Mouse (Mus musculus) neural tube, embryonic 13.5 days (tissue): ENCODE data around the gene Magi1. TPM values are rescaled to one million over a fixed set of nuclear protein-coding genes. Genes with fewer than 3 reads are reported as not detected.

Experiments
- ATAC-seq: fragments of 200-750 bp; cut with Nextera tagmentation; 2 replicates; pipeline ENCODE4 v1.8.0; 2017; ENCODE audit warnings: low read depth, mild to moderate bottlenecking, moderate TSS enrichment, moderate library complexity
- H3K27ac ChIP-seq: fragments of 300-500 bp; sonication (generic); replicated peaks from 2 replicates; pipeline ENCODE4 v1.5.1; 2015; ENCODE audit warnings: moderate library complexity, mild to moderate bottlenecking, inconsistent platforms
- H3K27me3 ChIP-seq: fragments of 300-500 bp; sonication (generic); 2 replicates; pipeline ENCODE4 v1.6.1; 2015; ENCODE audit warnings: mild to moderate bottlenecking, inconsistent platforms
- H3K36me3 ChIP-seq: fragments of 300-500 bp; sonication (generic); 2 replicates; pipeline ENCODE4 v1.6.1; 2015; ENCODE audit warnings: mild to moderate bottlenecking, inconsistent platforms
- H3K4me1 ChIP-seq: fragments of 300-500 bp; sonication (generic); replicated peaks from 2 replicates; pipeline ENCODE4 v1.6.1; 2015; ENCODE audit warnings: inconsistent platforms
- H3K4me2 ChIP-seq: fragments of 300-500 bp; sonication (generic); 2 replicates; pipeline ENCODE4 v1.6.1; 2015; ENCODE audit warnings: inconsistent platforms, mild to moderate bottlenecking, moderate library complexity
- H3K4me3 ChIP-seq: fragments of 300-500 bp; sonication (generic); 2 replicates; pipeline ENCODE4 v1.5.1; 2015; ENCODE audit warnings: mild to moderate bottlenecking, inconsistent platforms
- H3K9ac ChIP-seq: fragments of 300-500 bp; sonication (generic); 2 replicates; pipeline ENCODE4 v1.6.1; 2015; ENCODE audit warnings: moderate library complexity, mild to moderate bottlenecking, inconsistent platforms
- H3K9me3 ChIP-seq: fragments of 300-500 bp; sonication (generic); 2 replicates; pipeline ENCODE4 v1.6.1; 2016; ENCODE audit warnings: inconsistent platforms
- WGBS: fragments of 180-500 bp; shearing (Covaris S2); methylation state at CpG from one replicate; pipeline ENCODE4 v1.1.7; 2015; 5-methylcytosine and 5-hydroxymethylcytosine counted together
- polyA plus RNA-seq: library from polyadenylated mRNA; unstranded; fragments of >200 nt; fragmentation: Nextera tagmentation; extraction: Ambion mirVana; gene quantifications from 2 replicates; pipeline ENCODE4 v1.2.1, GENCODE M21; 2015

The Magi1 gene
- polyA plus RNA-seq, 1 experiment from 2014 or later: 20.9 TPM

DNA sequence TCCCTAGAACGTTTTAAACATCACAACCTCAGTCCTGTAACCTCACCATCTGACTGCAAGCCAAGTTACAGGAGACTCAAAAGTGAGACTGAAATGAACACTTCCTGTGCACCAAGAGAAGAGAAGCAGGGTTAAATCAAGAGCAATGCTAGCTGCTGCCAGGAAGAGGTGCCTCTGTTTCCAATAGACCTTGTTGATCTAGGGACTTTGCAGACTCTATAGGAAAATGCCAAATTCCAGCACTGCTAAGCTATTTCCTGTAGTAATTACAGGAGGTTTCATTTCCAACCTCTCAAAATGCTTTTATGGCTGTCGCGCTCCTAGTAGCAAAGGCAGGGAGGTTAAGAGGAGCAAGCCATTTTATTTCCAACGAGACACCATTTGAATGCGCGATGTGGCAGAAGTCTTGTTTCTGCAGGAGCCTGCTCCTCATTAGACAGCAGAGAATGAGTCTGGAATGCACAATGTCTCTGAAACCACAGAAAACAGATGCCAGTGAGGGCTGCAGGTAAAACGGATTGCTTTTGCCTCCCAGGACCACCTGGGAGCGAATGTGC, 222.2 kb downstream of the Magi1 start:
- Histone ChIP-seq H3K4me3 (no peak overlapping the region), H3K9ac (no peak overlapping the region), H3K36me3 (no peaks in the 10 kb centered on the region), H3K27ac (peak overlapping the region; percentile 54), H3K4me1 (peaks cover 9% of the 10 kb centered on the region), H3K4me2 (no peak overlapping the region), H3K9me3 (no peaks in the 10 kb centered on the region), H3K27me3 (no peaks in the 10 kb centered on the region)
- 65% methylated on average over 8 of the region's 8 CpGs for WGBS
- no peak for ATAC-seq

DNA sequence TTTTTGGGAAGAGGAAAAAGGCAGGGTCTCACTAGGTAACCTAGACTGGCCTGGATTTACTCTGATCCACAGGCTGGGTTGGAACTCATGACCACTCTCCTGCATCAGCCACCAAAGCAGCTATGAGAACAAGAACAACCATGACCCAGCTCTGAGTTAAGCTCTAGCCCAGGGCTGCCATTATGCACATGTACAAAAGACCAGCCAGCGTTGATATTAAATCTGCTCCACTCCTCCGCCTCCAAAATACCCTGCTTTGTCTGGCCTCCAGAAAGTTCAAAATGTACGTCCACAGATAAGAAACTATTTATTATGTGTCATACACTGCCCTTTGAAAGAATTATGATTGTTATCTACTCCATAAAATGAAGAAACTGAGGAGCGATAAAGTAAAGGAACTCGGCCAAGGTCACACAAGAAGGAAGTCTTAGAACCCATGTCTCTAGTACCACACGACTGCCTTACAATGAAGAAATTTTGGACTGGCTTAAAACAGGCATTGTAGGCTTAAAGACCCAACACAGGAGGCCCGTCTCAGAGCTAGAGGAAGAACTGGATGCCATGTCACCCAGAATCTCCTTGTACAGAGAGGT, 223.0 kb downstream of the Magi1 start:
- no peaks in the 10 kb centered on the region for H3K36me3 ChIP-seq
- H3K27ac ChIP-seq: no peak overlapping the region
- H3K4me1 ChIP-seq: peaks cover 9% of the 10 kb centered on the region
- H3K9ac ChIP-seq: no peak overlapping the region
- H3K4me3 ChIP-seq: no peak overlapping the region
- no peak for ATAC-seq
- H3K27me3 ChIP-seq: no peaks in the 10 kb centered on the region
- H3K4me2 ChIP-seq: no peak overlapping the region
- H3K9me3 ChIP-seq: no peaks in the 10 kb centered on the region
- 93% methylated on average over 7 of the region's 7 CpGs for WGBS

DNA sequence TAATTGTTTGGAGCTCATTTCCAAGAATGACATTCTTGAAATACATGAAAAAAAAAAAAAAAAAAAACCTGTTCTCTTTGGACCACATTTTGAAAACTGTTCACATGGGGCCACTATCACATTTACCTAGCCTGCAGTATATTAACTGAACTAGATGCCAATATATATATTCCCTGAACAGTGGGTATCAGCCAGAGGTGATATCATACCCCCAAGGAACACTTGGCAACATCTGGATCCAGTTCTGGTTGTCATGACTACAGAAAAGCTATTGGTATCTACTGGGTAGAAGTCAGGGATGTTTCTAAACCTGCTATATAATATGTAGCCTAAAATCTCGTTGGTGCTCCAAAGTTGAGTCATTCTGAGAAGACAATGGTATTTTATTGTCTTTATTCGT, 224.6 kb downstream of the Magi1 start:
- H3K9me3 ChIP-seq: no peaks in the 10 kb centered on the region

DNA sequence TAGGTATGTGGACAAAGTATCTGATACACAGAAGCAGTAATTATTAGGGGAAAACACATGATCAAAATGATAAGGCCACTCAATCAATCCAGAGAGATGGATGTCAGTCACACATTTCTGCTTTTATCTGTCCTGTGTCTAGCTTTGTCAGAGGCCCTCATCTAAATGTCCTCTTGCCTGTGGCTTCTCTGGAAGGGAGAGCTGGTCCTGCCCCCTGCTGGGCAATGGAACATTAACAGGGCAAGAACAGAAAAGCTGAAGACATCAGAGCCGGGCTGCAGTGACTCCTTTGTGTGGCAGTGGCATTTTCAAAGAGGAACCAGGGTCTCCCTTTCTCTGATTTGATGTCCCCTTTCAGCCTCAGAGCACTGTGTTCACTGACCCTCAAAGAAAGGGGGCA, 229.8 kb downstream of the Magi1 start:
- no peaks in the 10 kb centered on the region for H3K4me1 ChIP-seq
- WGBS: 5% methylated on average over 1 of the region's 1 CpGs
- no peak overlapping the region for H3K4me2 ChIP-seq
- H3K36me3 ChIP-seq: no peaks in the 10 kb centered on the region
- no peak overlapping the region for H3K9ac ChIP-seq
- no peaks in the 10 kb centered on the region for H3K27me3 ChIP-seq
- no peaks in the 10 kb centered on the region for H3K9me3 ChIP-seq
- H3K4me3 ChIP-seq: no peak overlapping the region
- H3K27ac ChIP-seq: no peak overlapping the region
- ATAC-seq: no peak

More for the DNA sequence above, 224.6 kb downstream of the Magi1 start:
- no peaks in the 10 kb centered on the region for H3K27me3 ChIP-seq
- H3K9ac ChIP-seq: no peak overlapping the region
- no peak overlapping the region for H3K27ac ChIP-seq
- no peak for ATAC-seq
- no peaks in the 10 kb centered on the region for H3K36me3 ChIP-seq
- no peak overlapping the region for H3K4me3 ChIP-seq
- WGBS: 84% methylated on average over 2 of the region's 2 CpGs
- no peak overlapping the region for H3K4me2 ChIP-seq
- peaks cover 9% of the 10 kb centered on the region for H3K4me1 ChIP-seq

DNA sequence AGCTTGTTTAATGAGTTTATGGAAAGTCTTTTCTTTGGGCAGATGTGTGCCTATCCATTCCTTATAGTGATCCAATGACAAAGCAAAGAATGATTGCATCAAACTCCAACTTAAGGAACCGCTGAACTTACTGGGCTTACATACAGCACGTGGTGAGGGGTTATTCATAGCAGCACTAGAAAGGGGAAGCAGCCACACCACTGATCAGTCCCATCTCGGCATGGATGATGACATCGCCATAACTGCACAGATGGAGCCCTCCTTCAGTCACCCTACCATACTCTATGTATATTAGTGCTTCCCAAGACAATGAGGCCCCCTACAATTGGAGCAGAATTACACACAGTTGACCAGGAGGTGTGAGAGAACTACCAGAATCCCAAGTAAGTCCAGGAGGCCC, 238.5 kb downstream of the Magi1 start:
- no peak for ATAC-seq
- H3K9me3 ChIP-seq: no peaks in the 10 kb centered on the region
- no peak overlapping the region for H3K9ac ChIP-seq
- no peaks in the 10 kb centered on the region for H3K27me3 ChIP-seq
- no peak overlapping the region for H3K4me2 ChIP-seq
- no peaks in the 10 kb centered on the region for H3K4me1 ChIP-seq
- 92% methylated on average over 4 of the region's 4 CpGs for WGBS
- no peak overlapping the region for H3K27ac ChIP-seq
- no peaks in the 10 kb centered on the region for H3K36me3 ChIP-seq
- no peak overlapping the region for H3K4me3 ChIP-seq

DNA sequence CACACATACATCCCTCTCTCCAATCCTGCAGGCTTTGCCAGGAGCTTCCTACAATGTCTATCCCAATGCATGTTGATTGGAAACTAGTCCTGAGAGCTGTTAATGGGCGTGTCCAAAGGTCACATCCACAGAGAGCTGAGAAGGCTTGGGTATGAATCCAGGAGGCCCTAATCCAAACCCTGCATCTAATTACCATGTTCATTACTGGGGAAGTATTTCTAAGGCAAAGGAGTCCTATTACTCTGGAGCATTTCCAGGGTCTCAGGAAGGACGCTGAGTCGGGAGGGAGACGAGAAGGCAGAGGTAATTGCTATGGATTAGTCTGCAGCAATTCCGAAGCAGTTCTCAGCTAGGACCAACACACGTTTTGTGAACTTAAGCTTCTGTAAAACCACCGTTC, 240.3 kb downstream of the Magi1 start:
- Histone ChIP-seq H3K4me3 (no peak overlapping the region), H3K9me3 (peaks cover 5% of the 10 kb centered on the region; the same call in 1 of the 2 replicates), H3K9ac (no peak overlapping the region), H3K36me3 (no peaks in the 10 kb centered on the region), H3K27me3 (no peaks in the 10 kb centered on the region), H3K27ac (no peak overlapping the region), H3K4me2 (no peak overlapping the region), H3K4me1 (no peaks in the 10 kb centered on the region)
- no peak for ATAC-seq
- WGBS: 68% methylated on average over 7 of the region's 7 CpGs

DNA sequence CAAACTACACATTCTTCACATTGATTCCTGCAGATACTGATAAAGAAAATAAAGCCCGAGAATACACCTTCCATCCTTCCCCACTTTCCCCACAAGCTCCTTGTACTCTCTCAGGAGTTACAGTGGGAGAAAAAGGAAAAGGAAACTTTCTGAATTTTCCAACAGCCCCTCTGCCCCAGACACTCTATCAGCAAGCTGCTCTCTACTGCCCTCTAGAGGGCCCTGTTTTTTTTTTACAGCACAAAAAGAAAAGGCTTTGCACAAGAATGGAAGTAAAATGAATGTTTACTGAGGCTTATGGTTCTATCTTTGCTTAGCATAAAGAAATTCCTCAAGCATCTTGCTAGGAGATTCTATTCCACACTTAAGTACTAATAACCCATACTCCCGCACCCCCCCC, 243.6 kb downstream of the Magi1 start:
- Histone ChIP-seq H3K4me3 (no peak overlapping the region), H3K4me1 (no peaks in the 10 kb centered on the region), H3K9ac (no peak overlapping the region), H3K4me2 (no peak overlapping the region), H3K27me3 (no peaks in the 10 kb centered on the region), H3K9me3 (peaks cover 5% of the 10 kb centered on the region; the same call in 1 of the 2 replicates), H3K27ac (no peak overlapping the region), H3K36me3 (no peaks in the 10 kb centered on the region)
- 57% methylated on average over 2 of the region's 2 CpGs for WGBS
- ATAC-seq: no peak

DNA sequence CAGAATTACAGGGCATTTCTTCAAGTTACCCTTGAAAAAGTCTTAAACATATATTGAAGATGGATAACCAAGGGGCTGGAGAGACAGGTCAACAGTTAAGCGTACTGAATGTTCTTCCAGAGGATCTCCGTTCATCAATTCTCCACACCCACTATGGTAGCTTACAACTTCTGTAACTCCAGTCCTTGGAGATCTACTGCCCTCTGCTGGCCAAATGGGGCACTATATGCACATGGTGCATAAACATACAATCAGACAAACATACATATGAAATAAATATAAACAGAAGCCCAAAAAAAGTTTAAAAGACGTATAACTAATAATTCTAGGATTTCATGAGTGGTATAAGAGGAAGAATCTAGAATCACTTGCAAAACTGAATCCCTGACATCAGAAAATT, 244.8 kb downstream of the Magi1 start:
- no peak overlapping the region for H3K27ac ChIP-seq
- no peak overlapping the region for H3K9ac ChIP-seq
- H3K9me3 ChIP-seq: peaks cover 5% of the 10 kb centered on the region; the same call in 1 of the 2 replicates
- H3K4me2 ChIP-seq: no peak overlapping the region
- WGBS: 97% methylated on average over 3 of the region's 3 CpGs
- H3K4me1 ChIP-seq: no peaks in the 10 kb centered on the region
- no peaks in the 10 kb centered on the region for H3K27me3 ChIP-seq
- H3K36me3 ChIP-seq: no peaks in the 10 kb centered on the region
- ATAC-seq: no peak
- no peak overlapping the region for H3K4me3 ChIP-seq

DNA sequence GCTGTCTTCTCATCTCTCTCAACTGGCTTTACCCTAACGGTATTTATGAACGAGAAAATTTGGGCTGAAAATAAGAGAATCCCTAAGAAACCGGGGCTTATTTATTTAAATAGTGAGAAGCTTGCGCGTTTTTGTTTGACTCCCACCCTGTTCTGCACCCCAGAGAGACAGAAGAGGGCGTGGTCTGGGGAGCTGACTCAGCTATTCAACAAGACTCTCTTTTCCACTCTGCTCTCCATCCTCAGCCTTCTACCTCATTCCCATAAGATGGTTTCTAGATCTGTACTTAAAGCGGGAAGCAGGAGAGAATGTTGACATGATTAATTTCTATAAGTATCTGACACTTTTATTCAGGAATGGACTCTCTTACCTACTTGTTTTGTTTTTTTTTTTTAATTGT, 247.2 kb downstream of the Magi1 start:
- Histone ChIP-seq H3K36me3 (no peaks in the 10 kb centered on the region), H3K27ac (no peak overlapping the region), H3K9ac (no peak overlapping the region), H3K27me3 (no peaks in the 10 kb centered on the region), H3K4me2 (no peak overlapping the region), H3K9me3 (peaks cover 5% of the 10 kb centered on the region; the same call in 1 of the 2 replicates), H3K4me1 (no peaks in the 10 kb centered on the region), H3K4me3 (no peak overlapping the region)
- WGBS: 72% methylated on average over 7 of the region's 7 CpGs
- no peak for ATAC-seq

DNA sequence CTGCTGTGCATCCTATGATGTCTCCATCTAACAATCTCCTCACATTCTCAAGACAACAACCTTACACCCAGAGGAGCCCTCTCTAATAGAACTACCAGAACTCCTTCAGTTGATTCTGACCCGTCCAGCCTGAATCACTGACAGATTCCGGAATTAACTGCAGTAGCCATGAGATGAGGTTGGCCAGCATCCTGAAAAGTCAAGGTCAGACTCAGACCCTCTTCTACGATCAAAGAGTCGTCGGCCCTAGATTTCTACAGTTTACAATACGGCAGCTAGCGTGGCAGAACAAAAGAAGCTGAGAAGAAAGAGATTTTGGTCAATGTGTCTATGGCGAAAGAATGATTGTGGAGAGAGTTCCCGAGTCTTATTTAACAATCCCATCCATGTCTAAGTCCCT, 257.4 kb downstream of the Magi1 start:
- peaks cover 9% of the 10 kb centered on the region for H3K4me1 ChIP-seq
- H3K9ac ChIP-seq: no peak overlapping the region
- no peak overlapping the region for H3K4me2 ChIP-seq
- H3K27ac ChIP-seq: no peak overlapping the region
- ATAC-seq: no peak
- no peaks in the 10 kb centered on the region for H3K36me3 ChIP-seq
- 67% methylated on average over 9 of the region's 9 CpGs for WGBS
- no peak overlapping the region for H3K4me3 ChIP-seq
- H3K9me3 ChIP-seq: no peaks in the 10 kb centered on the region
- no peaks in the 10 kb centered on the region for H3K27me3 ChIP-seq

DNA sequence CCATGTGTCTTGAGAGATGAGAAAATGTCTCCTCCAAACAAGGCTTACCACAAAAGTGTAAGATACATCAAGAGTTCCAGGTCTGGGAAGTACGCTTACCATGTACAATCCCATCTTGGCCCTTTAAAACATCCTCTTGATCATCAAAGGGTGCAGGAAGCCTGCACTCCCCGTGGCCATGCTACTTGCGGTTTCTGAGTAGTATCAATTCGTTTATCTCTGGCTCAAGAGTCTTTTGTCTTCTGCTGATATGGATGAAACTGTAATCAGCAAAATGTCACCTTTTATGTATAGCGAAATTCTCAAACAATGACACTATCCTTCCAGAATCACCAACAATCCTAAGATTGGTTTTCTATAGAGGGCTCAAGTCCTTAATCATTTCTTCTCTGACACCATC, 261.3 kb downstream of the Magi1 start:
- no peaks in the 10 kb centered on the region for H3K27me3 ChIP-seq
- H3K4me3 ChIP-seq: no peak overlapping the region
- ATAC-seq: no peak
- no peak overlapping the region for H3K9ac ChIP-seq
- 93% methylated on average over 5 of the region's 5 CpGs for WGBS
- no peaks in the 10 kb centered on the region for H3K9me3 ChIP-seq
- no peak overlapping the region for H3K27ac ChIP-seq
- peaks cover 9% of the 10 kb centered on the region for H3K4me1 ChIP-seq
- H3K36me3 ChIP-seq: no peaks in the 10 kb centered on the region
- H3K4me2 ChIP-seq: no peak overlapping the region

DNA sequence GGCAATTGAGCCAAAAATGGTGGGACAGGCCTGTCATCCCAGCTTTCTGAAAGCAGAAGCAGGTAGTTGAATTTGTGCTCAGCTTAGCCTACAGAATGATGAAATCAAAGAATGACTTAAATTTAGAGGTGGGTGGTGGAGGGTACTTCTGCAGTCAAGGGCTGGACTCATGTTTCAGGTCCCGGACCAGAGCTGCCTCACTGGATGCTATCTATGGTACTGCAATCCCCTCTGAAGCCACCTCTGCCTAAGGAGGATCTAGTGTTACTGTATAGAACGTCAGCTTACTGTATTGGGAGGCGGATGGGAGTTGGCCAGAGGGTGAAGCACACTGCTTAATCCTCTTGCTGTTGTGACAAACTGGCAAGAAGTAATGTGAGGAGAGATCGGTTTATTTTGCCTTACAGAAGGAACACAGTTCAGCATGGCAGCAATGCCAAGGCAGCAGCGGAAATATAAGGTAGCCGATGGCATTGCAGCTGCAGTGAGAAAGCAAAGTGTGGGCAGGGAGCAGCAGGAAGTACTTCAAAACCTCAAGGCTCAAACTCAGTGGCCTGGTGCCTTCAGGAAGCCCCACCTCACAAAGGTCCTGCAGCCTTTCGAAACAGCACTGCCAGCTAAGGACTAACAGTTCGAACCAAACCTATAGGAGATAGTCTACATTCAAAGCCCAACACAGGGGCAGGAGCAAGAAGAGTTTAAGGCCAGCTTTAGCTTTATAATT, 262.3 kb downstream of the Magi1 start:
- Histone ChIP-seq H3K36me3 (no peaks in the 10 kb centered on the region), H3K4me3 (no peak overlapping the region), H3K9ac (no peak overlapping the region), H3K4me1 (peaks cover 9% of the 10 kb centered on the region), H3K9me3 (no peaks in the 10 kb centered on the region), H3K27ac (no peak overlapping the region), H3K27me3 (no peaks in the 10 kb centered on the region), H3K4me2 (no peak overlapping the region)
- WGBS: 90% methylated on average over 8 of the region's 8 CpGs
- ATAC-seq: no peak
